Mouse (Mus musculus) midbrain, embryonic 11.5 days (tissue): ENCODE data around the gene Agl. TPM values are rescaled to one million over a fixed set of nuclear protein-coding genes. Genes with fewer than 3 reads are reported as not detected.
"Not testable (repeated sequence)": the region's sequence is repeated elsewhere in the genome, so short reads cannot be mapped to it uniquely, and the experiment has no call there.

Experiments used
- ATAC-seq: fragments of 200-750 bp; cut with Nextera tagmentation; 2 replicates; pipeline ENCODE4 v1.8.0; 2017; ENCODE audit warnings: moderate TSS enrichment, moderate library complexity; ENCODE audit not compliant: low FRiP score
- DNase-seq: peaks from one replicate; pipeline ENCODE4 v3.0.0; 2015; ENCODE audit warnings: low spot score; ENCODE audit errors: missing footprints
- H3K27ac ChIP-seq: fragments of 300-500 bp; sonication (generic); 2 replicates; pipeline ENCODE4 v1.5.1; 2014; ENCODE audit warnings: low read depth, low read length
- H3K27me3 ChIP-seq: fragments of 300-500 bp; sonication (generic); 2 replicates; pipeline ENCODE4 v1.6.1; 2014; ENCODE audit warnings: mild to moderate bottlenecking, low read length, moderate library complexity, mixed read lengths; ENCODE audit not compliant: control insufficient read depth, insufficient read depth
- H3K36me3 ChIP-seq: fragments of 300-500 bp; sonication (generic); 2 replicates; pipeline ENCODE4 v1.6.1; 2014; ENCODE audit warnings: mild to moderate bottlenecking, low read length, moderate library complexity, mixed read lengths; ENCODE audit not compliant: control insufficient read depth, insufficient read depth
- H3K4me1 ChIP-seq: fragments of 300-500 bp; sonication (generic); 2 replicates; pipeline ENCODE4 v1.6.1; 2014; ENCODE audit warnings: low read length; ENCODE audit not compliant: control insufficient read depth, insufficient read depth
- H3K4me2 ChIP-seq: fragments of 300-500 bp; sonication (generic); 2 replicates; pipeline ENCODE4 v1.6.1; 2014; ENCODE audit warnings: mild to moderate bottlenecking, moderate library complexity
- H3K4me3 ChIP-seq: fragments of 300-500 bp; sonication (generic); 2 replicates; pipeline ENCODE4 v1.5.1; 2014; ENCODE audit warnings: low read depth, low read length
- H3K9ac ChIP-seq: fragments of 300-500 bp; sonication (generic); 2 replicates; pipeline ENCODE4 v1.6.1; 2014; ENCODE audit warnings: low read length
- H3K9me3 ChIP-seq: fragments of 300-500 bp; sonication (generic); 2 replicates; pipeline ENCODE4 v1.6.1; 2016; ENCODE audit warnings: low read length; ENCODE audit not compliant: control insufficient read depth
- WGBS: fragments of 180-500 bp; shearing (Covaris S2); extraction: QIAGEN DNeasy Blood & Tissue Kit; methylation state at CpG from one replicate; pipeline ENCODE4 v1.1.7; 2014; 5-methylcytosine and 5-hydroxymethylcytosine counted together
- polyA plus RNA-seq: library from polyadenylated mRNA; unstranded; fragments of >200 nt; fragmentation: Nextera tagmentation; extraction: Ambion mirVana; gene quantifications from 2 replicates; pipeline ENCODE4 v1.2.1, GENCODE M21; 2014

Gene Agl
- polyA plus RNA-seq, 1 experiment from 2014 or later = 14.1 TPM

- ATAC-seq (no peak), DNase-seq (no peak)
- WGBS = 84% methylated on average over 4 of the region's 4 CpGs
- H3K4me2 ChIP-seq = no peak overlapping the region
- no peak overlapping the region for H3K27ac ChIP-seq
- H3K27me3 ChIP-seq = no peaks in the 10 kb centered on the region
- H3K36me3 ChIP-seq = no peaks in the 10 kb centered on the region
- H3K4me3 ChIP-seq = no peak overlapping the region
- H3K9me3 ChIP-seq = no peaks in the 10 kb centered on the region
- H3K9ac ChIP-seq = no peak overlapping the region
- no peaks in the 10 kb centered on the region for H3K4me1 ChIP-seq
These were observed 18.7 kb upstream of the Agl start for GRCm38 (mm10) chr3:116826471-116827215.

GRCm38 (mm10) chr3:116817231-116817630 is 9.3 kb upstream of the Agl start:
- no peak overlapping the region for H3K4me3 ChIP-seq
- DNase-seq = no peak
- H3K36me3 ChIP-seq = no peaks in the 10 kb centered on the region
- ATAC-seq = no peak
- H3K27ac ChIP-seq = no peak overlapping the region
- WGBS = 95% methylated on average over 6 of the region's 7 CpGs
- H3K4me1 ChIP-seq = no peaks in the 10 kb centered on the region; the same call in 1 of the 2 replicates
- no peak overlapping the region for H3K4me2 ChIP-seq
- H3K9ac ChIP-seq = no peak overlapping the region
- H3K27me3 ChIP-seq = no peaks in the 10 kb centered on the region
- H3K9me3 ChIP-seq = no peaks in the 10 kb centered on the region

GRCm38 (mm10) chr3:116816674-116817215 is 8.8 kb upstream of the Agl start:
- ATAC-seq = no peak
- H3K9ac ChIP-seq = no peak overlapping the region
- no peaks in the 10 kb centered on the region for H3K36me3 ChIP-seq
- no peak overlapping the region for H3K4me2 ChIP-seq
- H3K9me3 ChIP-seq = no peaks in the 10 kb centered on the region
- H3K4me3 ChIP-seq = no peak overlapping the region
- no peak overlapping the region for H3K27ac ChIP-seq
- no peaks in the 10 kb centered on the region for H3K27me3 ChIP-seq
- DNase-seq = no peak
- no peaks in the 10 kb centered on the region; the same call in 1 of the 2 replicates for H3K4me1 ChIP-seq
- 88% methylated on average over 3 of the region's 3 CpGs for whole genome bisulfite sequencing

- Histone ChIP-seq H3K9me3 (no peaks in the 10 kb centered on the region), H3K27me3 (no peaks in the 10 kb centered on the region), H3K36me3 (no peaks in the 10 kb centered on the region), H3K27ac (no peak overlapping the region), H3K4me2 (no peak overlapping the region), H3K9ac (no peak overlapping the region), H3K4me1 (no peaks in the 10 kb centered on the region; the same call in 1 of the 2 replicates), H3K4me3 (no peak overlapping the region)
- 73% methylated on average over 4 of the region's 4 CpGs for WGBS
- DNase-seq = no peak
- no peak for ATAC-seq
These were observed 8.0 kb upstream of the Agl start for GRCm38 (mm10) chr3:116815916-116816315.

- Histone ChIP-seq H3K27ac (no peak overlapping the region), H3K4me3 (no peak overlapping the region), H3K36me3 (no peaks in the 10 kb centered on the region), H3K9ac (no peak overlapping the region), H3K4me2 (no peak overlapping the region), H3K27me3 (no peaks in the 10 kb centered on the region), H3K4me1 (no peaks in the 10 kb centered on the region; the same call in 1 of the 2 replicates), H3K9me3 (no peaks in the 10 kb centered on the region)
- 82% methylated on average over 6 of the region's 6 CpGs for WGBS
- no peak for ATAC-seq
- DNase-seq = peak; percentile 75
These were observed 7.4 kb upstream of the Agl start for GRCm38 (mm10) chr3:116815305-116815797.

GRCm38 (mm10) chr3:116812946-116813345 is 5.0 kb upstream of the Agl start:
- DNase-seq (peak; percentile 70), ATAC-seq (no peak)
- no peak overlapping the region for H3K4me3 ChIP-seq
- no peak overlapping the region for H3K27ac ChIP-seq
- no peaks in the 10 kb centered on the region for H3K9me3 ChIP-seq
- no peak overlapping the region for H3K4me2 ChIP-seq
- no peaks in the 10 kb centered on the region for H3K36me3 ChIP-seq
- 90% methylated on average over 2 of the region's 2 CpGs for WGBS
- no peaks in the 10 kb centered on the region for H3K27me3 ChIP-seq
- H3K4me1 ChIP-seq = peaks cover 4% of the 10 kb centered on the region; the same call in 1 of the 2 replicates
- H3K9ac ChIP-seq = no peak overlapping the region

- H3K9ac ChIP-seq, H3K27me3 ChIP-seq, H3K4me2 ChIP-seq, ATAC-seq, DNase-seq, H3K4me1 ChIP-seq, H3K4me3 ChIP-seq, H3K36me3 ChIP-seq, H3K27ac ChIP-seq, H3K9me3 ChIP-seq: not testable (repeated sequence)
- 83% methylated on average over 6 of the region's 6 CpGs for WGBS
These were observed 2.4 kb upstream of the Agl start for GRCm38 (mm10) chr3:116810351-116810750.

GRCm38 (mm10) chr3:116809221-116809620 is 1.3 kb upstream of the Agl start:
- no peak overlapping the region for H3K9ac ChIP-seq
- no peak for DNase-seq
- 94% methylated on average over 6 of the region's 6 CpGs for WGBS
- no peak overlapping the region for H3K27ac ChIP-seq
- no peaks in the 10 kb centered on the region for H3K9me3 ChIP-seq
- no peak overlapping the region for H3K4me3 ChIP-seq
- no peak for ATAC-seq
- H3K27me3 ChIP-seq = no peaks in the 10 kb centered on the region
- H3K4me2 ChIP-seq = no peak overlapping the region
- H3K36me3 ChIP-seq = no peaks in the 10 kb centered on the region
- H3K4me1 ChIP-seq = peaks cover 4% of the 10 kb centered on the region; the same call in 1 of the 2 replicates

GRCm38 (mm10) chr3:116808507-116809217 is 696 bp upstream of the Agl start:
- 0 out of 2 replicates have a peak overlapping the region, but pooled peaks have one; percentile 44 for H3K27ac ChIP-seq
- peak; percentile 64 for ATAC-seq

More at GRCm38 (mm10) chr3:116808507-116809217, 696 bp upstream of the Agl start:
- H3K4me3 ChIP-seq = peak overlapping the region; percentile 78
- H3K36me3 ChIP-seq = no peaks in the 10 kb centered on the region
- peak overlapping the region; percentile 82 for H3K9ac ChIP-seq
- peak overlapping the region; percentile 75 for H3K4me2 ChIP-seq
- H3K27me3 ChIP-seq = no peaks in the 10 kb centered on the region
- H3K4me1 ChIP-seq = peaks cover 4% of the 10 kb centered on the region; the same call in 1 of the 2 replicates
- 63% methylated on average over 10 of the region's 10 CpGs for WGBS
- no peak for DNase-seq
- no peaks in the 10 kb centered on the region for H3K9me3 ChIP-seq
